Mouse (Mus musculus) brain, embryonic 14.5 days (tissue): ENCODE measurements around the gene Tada2b.

ENCODE experiments used
- CTCF ChIP-seq: fragments of 200-500 bp; IDR thresholded peaks from 2 replicates; pipeline ENCODE4 v1.5.1; 2012; ENCODE audit warnings: inconsistent platforms, mild to moderate bottlenecking, moderate library complexity, borderline replicate concordance; ENCODE audit not compliant: insufficient read depth, insufficient read length; ENCODE audit errors: extremely low read depth
- POLR2A ChIP-seq: fragments of 200-500 bp; IDR thresholded peaks from 2 replicates; pipeline ENCODE4 v1.6.1; 2012; ENCODE audit warnings: mild to moderate bottlenecking, inconsistent platforms, borderline replicate concordance; ENCODE audit not compliant: poor library complexity, insufficient read depth, insufficient read length, severe bottlenecking; ENCODE audit errors: extremely low read depth

GRCm38 (mm10) chr5:36465889-36466288 is 18.2 kb downstream of the Tada2b start:
- TF ChIP-seq CTCF = no peak
- TF ChIP-seq POLR2A = no peak
